Mouse (Mus musculus) activated CD4-positive, CD25-positive, alpha-beta regulatory T cell, adult 4 months (primary cell): Measurements from ENCODE around the gene 1300017J02Rik. TPM values are rescaled to one million over a fixed set of nuclear protein-coding genes. Genes with fewer than 3 reads are reported as not detected.
"Not testable (repeated sequence)": the region's sequence is repeated elsewhere in the genome, so short reads cannot be mapped to it uniquely, and the experiment has no call there.

Experiments used
- ATAC-seq: one replicate; pipeline ENCODE4 v1.8.0; 2017
- polyA plus RNA-seq, 2 experiments: library from polyadenylated mRNA; unstranded; fragments of 100-300 nt; shearing (Covaris generic); gene quantifications; one replicate each; pipeline ENCODE4 v1.2.1; 2017

Gene 1300017J02Rik
- under 1 TPM in 1 of 2 experiments, not detected in 1; 0.93 TPM for polyA plus RNA-seq

DNA sequence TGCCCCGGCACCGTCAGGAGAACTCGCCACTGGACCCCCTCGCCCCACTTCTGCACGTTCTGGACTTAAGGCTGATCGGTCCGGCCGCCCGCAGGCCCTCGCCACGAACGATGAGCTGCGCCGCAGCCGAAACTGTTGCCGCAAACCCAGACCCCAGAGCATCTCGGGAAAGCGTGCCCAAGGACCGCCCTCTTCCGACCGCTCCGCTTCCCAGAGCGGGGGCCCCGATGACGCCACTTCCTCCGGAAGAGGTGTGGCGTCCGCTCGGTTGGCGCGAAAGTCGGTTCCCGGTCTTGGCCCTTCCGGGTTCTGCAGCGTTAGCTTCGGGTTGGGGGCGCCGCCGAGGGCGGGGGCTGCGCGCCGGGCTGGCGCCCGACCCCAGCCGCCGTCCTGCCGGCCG lies at the start of gene 1300017J02Rik, which contains the start of gene Topbp1:
Gene 1300017J02Rik (minus strand): TSS at position 156 of the 400 bp plus-strand sequence.
Gene Topbp1 (plus strand): TSS at position 289 of the 400 bp plus-strand sequence.
- peak; percentile 98 for ATAC-seq

DNA sequence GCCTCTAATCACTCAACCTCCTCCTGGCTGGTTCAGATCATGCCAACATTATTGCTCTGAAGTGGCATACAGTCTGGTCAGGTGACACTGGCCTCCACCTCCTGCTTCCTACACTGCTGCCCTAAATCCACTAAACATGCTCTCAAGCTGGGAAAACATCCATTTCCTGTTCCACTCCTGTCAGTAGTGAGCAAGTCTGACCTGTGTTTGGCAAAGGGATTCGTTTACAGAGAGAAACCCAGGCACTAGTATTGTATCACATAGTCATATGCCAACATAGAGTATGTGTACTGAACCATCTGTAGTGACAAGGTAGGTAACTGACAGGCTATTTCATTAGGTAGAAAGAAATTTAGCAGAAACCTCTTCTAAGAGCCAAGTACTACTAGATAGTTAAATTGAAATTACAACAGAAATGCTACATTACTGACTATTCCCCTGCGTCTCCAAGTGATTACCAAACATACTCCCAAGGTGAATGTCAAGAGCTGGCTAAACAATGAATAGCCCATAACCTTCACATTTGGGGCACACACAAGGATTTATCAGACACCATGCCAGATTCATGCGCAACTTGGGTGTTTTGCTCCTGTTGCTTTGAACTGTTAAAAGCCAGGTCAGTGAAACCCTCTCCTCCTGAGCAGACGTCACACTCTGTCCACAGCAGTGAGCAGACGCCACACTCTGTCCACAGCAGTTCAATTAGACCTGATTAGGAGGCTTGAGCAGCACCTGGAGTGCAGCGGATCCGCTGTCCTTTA lies 48.8 kb upstream of the 1300017J02Rik start:
- not testable (repeated sequence) for ATAC-seq

DNA sequence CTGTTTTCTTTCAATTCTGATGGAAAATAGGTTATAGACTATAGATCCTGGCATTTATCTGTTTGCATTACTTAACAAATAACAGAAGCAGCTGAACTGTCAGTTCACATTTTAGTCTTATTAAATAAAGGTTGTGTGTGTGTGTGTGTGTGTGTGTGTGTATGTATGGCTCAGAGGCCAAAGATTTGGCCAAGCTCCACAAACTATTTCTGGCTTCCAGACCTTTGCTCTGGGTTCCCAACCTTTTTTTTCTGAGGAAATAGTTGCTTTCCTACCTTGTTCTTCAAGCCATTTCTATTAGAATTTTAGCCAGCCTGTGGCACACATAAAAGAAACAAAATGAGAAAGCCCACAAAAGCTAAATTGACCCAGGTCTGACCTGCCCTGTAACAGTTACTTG lies 43.9 kb upstream of the 1300017J02Rik start:
- no peak for ATAC-seq

DNA sequence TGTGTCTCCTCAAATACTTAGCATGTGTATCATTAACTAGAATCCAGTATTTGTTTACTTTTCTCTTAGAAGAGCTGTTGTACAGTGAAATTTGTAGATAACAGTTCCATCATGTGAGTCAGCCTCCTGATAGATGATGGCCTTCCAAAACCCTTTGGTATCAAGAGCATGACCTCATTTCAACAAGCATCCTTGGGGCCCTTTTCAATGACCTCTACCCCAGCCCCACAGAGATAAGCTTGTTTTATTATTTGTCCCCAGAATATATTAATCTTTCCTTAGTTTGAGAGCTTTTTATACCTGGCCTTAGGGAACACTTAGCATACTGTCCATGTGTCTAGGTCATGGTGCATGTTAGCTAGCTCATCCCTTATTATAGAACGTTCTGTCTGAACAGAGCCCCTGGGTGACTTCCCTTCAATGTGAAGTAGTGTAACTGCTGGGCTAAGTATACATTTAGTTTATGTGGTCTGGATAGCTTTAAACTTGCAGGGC lies 43.2 kb upstream of the 1300017J02Rik start:
- no peak for ATAC-seq

DNA sequence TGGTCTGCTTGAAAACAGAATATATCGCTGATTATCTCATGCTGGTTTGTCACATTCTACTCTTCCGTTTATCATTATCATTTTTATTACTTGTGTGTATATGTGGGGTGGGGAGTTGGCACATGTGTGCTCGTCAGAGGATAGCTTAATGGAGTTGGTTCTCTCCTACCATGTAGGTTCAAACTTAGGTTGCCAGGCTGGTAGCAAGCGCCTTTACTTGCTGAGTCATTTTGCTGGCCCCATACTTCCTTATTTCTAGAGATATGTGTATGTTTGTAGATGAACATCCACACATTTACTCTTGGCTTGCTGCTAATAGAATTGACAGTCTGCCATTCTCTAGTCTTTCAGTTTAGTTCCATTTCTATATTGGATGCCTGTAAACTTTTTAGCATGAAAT lies 42.2 kb upstream of the 1300017J02Rik start:
- ATAC-seq, result no peak

DNA sequence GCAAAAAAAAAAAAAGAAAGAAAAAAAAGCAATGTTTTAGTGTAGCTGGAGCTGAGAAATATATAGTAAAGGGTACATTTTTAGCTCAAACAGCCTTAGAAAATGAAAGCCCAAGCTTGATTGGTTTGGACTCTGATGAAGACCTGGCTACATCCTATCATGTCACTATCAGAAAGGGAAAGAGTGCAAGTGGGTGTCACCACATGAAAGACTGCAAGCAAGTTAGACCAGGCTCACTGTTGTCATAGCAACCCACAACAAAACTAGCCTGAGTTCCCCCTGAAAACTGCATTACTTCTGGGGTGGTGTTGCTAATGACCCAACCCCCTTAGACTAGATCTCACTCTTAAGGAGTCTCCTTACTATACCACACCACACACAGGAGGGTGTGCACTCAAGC lies 32.0 kb upstream of the 1300017J02Rik start:
- ATAC-seq, result peak; percentile 63

DNA sequence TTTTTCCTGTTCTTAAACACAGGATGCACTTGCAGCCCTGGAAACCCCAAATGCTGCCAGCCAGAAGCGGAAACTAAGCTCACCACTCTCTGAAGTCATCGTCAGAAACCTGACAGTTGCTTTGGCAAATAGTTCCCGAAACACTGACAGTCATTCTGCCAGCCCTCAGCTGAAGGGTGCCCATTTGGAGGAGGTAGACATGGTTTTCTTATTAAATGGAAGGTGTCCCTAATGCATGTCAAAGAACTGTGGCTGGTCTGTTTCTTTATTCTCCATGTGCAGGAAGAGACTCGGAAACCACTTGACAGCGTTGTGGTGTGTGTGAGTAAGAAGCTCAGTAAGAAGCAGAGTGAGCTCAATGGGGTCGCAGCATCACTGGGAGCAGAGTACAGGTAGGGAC lies 27.8 kb upstream of the 1300017J02Rik start:
- ATAC-seq, result no peak

DNA sequence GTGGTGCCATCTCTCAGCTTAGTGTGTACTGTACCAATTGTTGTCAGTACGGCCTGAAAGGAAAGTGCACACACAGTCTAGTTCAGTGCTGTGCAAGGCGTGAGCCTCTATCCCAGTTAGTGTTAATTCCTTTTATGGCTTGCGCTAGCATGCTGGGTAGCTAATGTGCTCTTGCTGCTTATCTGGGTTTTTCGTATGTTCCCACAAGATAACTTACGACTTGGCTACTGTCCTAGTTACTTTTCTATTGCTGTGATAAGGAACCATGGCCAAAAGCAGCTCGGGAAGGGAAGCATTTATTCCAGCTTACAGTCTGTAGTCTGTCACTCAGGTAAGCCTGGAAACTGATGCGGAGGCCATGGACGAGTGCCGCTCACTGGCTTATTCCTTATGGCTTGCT lies 21.6 kb upstream of the 1300017J02Rik start:
- ATAC-seq, result no peak

DNA sequence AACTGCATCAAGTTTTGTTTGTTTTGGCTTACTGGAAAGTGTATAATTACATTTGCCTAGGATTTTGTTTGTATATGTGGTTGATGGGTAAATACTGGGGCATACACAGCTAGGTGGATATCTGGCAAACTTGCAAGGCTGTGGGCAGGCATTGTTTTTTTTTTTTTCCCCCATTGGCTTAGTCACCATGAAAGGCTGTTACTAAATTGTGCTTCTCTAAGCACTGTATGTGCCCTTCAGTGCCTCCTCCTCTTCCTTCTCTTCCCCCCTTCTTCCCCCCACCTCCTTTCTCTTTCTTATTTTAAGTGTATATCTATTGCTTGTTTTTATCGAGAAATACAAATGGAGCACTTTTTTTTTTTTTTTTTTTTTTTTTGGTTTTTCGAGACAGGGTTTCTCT lies 19.8 kb upstream of the 1300017J02Rik start:
- no peak for ATAC-seq

DNA sequence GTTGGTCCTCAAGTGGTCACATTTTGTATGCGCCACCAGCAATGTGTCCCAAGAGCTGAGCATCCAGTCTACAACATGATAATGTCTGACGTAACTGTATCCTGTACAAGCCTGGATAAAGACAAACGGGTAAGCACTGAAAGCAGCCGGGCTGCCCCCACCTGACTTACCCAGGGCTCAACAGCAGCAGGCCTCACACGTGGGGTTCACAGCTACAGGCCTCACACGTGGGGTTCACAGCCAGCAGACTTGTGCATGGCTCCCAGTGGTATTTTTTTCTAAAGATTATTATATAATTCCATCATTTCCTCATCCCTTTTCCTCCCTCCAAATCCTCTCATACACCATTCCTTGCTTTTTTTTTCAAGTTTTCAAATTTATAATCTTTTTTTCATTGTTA lies 5.0 kb upstream of the 1300017J02Rik start:
- ATAC-seq, result no peak

DNA sequence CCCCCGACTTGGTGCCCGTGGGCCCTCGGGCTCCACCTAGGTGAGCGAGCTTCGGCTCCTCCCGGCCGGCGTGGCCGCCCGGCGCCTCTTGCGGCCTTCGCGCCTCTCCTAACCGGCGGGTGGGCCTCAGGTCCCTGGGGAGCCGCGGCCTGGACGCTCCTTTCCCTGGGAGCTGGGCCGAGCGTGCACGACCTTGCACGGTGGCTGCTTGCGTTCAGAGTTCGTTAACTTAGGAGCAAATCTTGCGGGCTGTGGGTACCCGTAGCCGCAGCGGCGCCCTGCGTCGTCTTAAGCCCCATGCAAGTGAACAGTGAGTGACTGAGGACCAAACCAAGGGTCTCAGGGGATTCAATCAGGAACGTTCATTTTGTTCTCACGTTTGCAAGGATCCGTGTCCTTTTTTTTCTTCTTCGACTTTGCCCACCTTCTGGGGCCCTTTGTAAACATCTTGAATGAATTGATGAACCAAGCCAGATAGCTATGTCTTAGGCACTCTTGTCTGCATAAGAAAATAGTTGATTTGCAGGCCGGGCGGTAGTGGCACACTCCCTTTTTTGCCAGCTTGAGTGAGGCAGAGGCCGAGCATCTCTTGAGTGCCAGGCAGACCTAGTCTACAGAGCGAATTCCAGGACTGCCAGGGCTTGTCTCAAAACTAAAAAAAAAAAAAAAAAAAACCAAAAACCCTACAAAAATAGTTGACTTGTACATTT lies 605 bp upstream of the 1300017J02Rik start:
- peak; percentile 39 for ATAC-seq

DNA sequence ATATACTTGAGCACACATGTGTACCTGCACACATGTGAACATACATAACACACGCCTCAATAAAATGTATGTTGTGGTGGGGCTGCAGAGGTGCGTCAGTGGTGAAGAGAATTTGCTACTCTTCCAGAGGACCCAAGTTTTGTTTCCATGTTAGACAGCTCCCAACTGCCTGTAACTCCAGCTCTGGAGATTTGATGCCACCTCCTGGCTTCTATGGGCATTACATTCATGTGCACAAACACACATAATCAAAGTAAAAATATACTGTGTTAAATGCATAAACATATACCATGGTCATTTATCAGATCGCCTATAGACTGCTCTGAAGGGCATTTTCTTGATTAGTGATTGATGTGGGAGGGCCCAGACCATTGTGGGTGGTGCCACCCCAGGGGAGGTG lies 2.2 kb downstream of the 1300017J02Rik start:
- no peak for ATAC-seq

DNA sequence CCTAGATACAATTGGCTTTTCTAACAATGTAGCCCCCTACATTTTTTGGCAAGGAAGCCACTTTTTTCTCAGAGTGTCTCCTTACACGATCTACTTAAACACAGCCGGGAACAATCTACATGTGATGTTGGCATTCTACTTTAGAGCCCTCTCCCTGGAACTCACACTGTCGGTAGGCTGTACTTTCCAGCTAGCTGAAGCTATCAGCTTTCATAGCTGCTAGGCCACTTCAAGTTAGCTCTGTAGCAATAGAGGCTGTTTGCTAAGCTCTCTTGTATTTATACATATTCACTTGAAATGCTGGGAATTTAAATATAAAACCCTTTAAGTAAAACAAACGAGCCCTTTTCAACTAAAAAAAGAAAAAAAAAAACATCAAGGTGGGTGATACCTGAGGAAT lies 2.6 kb downstream of the 1300017J02Rik start:
- no peak for ATAC-seq

DNA sequence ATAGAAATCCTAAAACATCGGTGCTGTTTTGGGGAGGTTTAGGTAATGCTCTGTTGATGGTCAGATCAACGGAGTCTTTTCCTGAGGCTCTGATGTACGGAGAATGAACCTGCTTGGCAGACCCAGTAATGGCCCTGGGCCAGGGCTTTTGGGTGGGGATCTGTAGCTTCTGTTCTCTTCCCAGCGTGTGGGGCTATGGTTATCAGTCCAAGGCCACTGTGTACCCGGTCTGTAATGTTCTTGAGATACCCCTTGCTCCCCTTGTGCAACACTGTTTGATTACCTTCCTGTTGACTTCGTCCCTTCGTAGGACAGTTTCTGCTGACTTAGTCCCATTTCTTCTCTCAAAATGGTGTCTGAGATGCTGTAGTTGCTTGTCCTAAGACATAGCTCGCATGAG lies 3.8 kb downstream of the 1300017J02Rik start:
- no peak for ATAC-seq

DNA sequence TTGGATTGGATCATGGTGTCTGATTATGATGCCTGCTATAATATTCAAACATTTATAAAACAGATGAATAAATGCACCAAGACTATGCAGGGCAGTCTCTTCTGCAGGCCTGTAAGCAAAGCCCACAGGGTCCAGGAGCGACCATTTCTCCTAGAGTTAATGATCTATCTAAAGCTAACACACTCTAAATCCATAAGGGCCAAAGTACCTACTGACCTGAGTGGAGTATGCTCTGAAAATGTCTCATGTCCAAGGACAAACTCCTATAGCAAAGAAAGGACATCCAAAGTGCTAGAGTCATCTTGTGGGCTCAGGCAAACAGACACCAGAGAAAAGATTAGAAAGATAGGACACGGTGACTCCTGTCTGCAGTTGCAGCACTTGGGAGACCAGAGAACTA lies 10.4 kb downstream of the 1300017J02Rik start:
- ATAC-seq, result no peak

DNA sequence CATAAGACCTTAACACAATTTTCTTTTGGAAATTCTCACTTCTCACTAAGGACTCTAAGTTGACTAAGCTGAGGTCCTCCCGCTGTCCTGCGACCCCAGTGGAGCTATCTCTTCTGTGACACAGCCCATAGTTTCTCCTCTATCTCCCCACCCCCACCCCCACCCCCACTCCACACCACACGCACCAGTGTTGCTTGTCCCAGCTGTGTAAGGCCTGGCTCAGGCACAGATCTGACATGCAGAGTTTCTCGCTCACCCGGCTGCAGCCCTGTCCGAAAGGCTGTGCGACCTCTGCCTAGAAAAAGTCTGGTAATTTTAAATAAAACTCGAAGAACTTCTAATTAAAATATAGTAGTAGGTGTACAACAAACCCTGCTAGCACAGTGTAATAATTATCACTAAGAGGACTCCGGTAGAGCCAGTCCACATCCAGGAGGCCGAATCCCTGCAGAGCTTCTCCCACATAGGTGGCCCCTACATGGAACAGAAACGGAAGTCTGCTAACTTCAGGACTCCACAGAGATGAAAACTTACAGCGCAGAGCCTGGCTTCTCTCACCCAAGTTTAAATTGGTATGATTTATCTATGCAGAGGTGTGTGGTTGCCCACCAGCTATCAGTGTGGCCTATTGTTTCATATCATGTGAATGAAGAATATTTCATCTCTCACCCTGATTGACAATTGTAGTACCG lies 16.2 kb downstream of the 1300017J02Rik start:
- no peak for ATAC-seq

DNA sequence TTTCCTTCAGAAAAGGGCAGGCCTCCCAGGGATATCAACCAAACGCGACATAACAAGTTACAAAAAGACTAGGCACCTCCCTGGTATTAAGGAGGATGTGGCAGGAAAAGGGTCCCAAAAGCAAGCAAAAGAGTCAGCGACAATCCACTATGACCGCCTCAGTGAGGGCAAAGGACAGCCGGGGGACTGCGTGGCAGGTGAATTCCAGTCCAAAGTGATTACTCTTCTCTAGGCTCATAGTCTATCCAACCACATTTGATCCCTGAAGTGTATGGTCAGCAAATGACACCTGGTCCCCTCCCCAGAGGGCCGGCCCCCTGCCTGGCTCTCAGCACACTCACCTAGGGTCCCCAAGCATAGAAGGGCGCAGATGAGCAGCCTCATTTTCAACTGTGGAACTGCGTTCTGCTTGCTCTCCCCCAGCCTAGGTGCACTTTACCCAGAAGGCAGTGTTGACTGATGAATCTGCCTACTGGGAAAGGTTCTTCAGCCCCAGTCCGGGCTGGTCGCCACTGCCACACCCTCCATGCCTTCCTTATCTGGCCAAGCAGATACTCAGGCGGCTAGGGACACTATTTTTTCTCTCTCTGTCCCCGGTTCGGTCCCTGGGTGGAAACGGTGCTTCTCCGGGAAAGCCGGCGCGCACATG lies 16.9 kb downstream of the 1300017J02Rik start:
- ATAC-seq, result no peak

DNA sequence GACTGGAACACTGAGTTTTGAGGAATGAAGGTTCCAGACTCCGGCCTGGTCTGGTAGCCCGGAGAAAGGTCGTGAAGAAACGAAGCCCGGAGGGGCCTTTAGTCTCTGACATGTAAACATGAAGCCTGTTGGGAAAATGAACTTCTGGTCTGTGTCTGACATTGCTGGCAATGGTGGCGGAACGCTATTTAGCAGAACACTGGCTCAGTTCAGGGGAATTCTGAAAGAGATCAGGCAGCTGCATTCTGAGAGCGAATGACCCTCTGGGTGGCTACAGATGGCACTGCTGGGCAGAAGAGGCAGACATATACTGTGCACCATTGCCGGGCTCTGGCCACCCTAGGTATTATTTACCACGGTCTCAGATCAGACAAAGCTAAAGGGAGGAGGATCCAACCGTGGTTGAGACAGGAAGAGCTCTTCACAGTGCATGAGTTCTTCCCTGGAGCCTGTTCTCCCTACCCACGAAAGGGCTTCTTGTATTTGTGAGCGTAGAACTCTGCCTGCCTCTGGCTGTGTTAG lies 17.9 kb downstream of the 1300017J02Rik start:
- ATAC-seq, result no peak

DNA sequence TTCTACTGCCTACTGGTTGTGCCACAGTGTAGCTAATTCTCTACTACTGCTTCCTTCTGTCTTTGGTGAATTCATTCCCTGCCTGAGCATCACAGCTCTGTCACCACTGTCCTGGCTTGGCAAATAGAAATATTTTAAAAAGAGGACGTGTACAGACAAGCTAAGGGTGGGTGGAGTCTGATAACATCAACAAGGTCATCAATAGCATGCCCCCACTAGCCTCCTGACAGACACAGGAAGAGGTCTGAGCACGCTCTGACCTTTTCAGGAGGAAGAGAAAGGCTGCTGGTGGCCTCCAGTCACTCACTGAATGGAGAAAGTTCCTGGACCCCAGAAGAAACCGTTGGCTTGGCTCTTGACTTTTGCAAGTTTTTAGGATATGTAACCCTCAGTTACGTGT lies 18.5 kb downstream of the 1300017J02Rik start:
- ATAC-seq, result no peak

DNA sequence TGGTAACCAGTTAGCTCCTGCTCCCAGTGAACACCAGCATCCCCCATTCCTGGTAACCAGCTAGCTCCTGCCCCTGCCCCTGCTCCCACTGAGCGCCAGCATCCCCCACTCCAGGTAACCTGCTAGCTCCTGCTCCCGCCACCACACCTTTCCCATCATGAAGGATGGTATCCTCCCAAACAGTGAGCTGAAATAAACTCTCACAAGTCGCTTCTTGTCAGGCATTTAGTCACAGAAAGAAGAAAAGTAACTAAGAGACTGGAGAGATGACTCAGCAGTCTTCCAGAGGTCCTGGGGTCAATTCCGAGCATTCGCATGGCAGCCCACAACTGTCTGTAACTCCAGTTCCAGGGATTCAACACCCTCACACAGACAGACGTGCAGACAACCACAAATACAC lies 28.0 kb downstream of the 1300017J02Rik start:
- ATAC-seq, result no peak

DNA sequence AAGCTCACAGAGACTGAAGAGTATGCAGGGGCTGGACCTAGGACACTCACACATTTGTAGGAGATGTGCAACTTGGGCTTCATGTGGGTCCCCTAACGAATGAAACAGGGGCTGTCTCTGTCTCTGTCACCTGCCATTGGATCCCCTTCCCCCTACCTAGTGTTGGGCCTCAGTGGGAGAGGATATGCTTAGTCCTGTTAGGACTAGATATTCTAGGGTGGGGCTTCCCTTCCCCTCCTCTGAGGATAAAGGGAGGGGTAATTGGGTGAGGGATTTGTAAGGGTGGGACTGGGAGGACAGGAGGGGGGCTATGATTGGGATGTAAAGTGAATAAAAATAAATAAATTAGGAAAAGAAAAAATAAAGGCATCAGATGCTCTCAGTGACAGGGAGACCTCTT lies 29.2 kb downstream of the 1300017J02Rik start:
- ATAC-seq, result no peak

DNA sequence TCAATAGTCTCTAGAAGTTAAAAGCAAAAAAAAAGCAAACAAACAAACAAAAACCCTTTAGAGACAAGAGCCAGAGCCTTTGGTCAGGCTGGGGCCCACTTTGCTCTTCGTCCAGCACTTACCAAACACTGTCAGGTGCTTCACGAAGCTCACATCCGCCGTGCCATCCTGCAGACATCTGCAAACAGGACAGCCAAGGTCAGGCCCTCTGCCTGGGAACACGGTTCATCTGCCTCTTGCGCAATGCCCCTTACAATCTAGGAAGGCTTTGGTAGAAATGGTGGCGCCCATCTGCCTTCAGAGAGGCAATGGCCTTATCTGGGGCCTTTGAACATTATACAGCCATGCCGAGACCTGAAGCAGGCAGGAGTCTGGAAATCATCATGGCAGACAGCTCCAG lies 30.1 kb downstream of the 1300017J02Rik start:
- no peak for ATAC-seq

DNA sequence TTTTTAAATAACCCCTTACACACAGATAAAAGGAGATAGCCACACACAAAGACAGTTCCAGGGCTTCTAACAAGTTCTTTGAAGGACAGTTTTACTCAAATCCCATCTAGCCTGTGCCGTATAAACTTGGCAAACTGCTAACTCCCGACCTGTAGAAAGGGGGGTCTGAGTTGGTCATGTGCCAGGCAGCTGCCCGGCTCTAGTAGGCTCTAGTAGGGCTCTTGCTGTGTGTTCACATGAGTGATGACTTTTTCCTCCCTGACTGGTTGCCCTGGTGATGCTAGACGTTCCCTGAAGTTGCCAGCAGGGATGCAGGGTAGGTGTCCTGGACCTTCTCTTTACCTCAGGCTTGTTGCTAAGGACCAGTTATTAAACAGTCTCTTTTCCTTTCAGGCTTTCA lies 33.8 kb downstream of the 1300017J02Rik start:
- ATAC-seq, result no peak
